Mouse (Mus musculus): ENCODE measurements around the gene Gm44805. TPM values are rescaled to one million over a fixed set of nuclear protein-coding genes. Genes with fewer than 3 reads are reported as not detected.

Gene Gm44805
- polyA plus RNA-seq, 1 experiment from 2014 or later, result not detected

- no peak for ATAC-seq
- no peaks in the 10 kb centered on the region for H3K27me3 ChIP-seq
- ChIA-PET CTCF (interaction anchor here (1.6 to 1.7 kb wide), 2 partner anchors 10 to 44 kb away, joined by 5 read pairs; no protein-coding TSS in a partner anchor), POLR2A (no interaction called here)
- no peak for DNase-seq (ENCODE audit: low read depth, low spot score)
- in situ Hi-C loops (cut with MboI; ENCODE audit: low pct_unique_long_range_greater_than_20kb), result no loop called here
- no peak for TF ChIP-seq CTCF (IDR thresholded peaks at IDR 0.05)
Observed at GRCm38 (mm10) chr7:19633855-19634254, 47.4 kb downstream of the Gm44805 start.

- TF ChIP-seq CTCF (IDR thresholded peaks at IDR 0.05), result no peak
- ChIA-PET CTCF (no interaction called here), POLR2A (no interaction called here)
- no peaks in the 10 kb centered on the region for H3K27me3 ChIP-seq
- ATAC-seq (no peak), DNase-seq (ENCODE audit: low read depth, low spot score) (no peak)
- in situ Hi-C loops (cut with MboI; ENCODE audit: low pct_unique_long_range_greater_than_20kb), result no loop called here
Observed at GRCm38 (mm10) chr7:19633197-19633596, 48.0 kb downstream of the Gm44805 start.

GRCm38 (mm10) chr7:19632720-19633119 lies 48.5 kb downstream of the Gm44805 start:
- in situ Hi-C loops (cut with MboI; ENCODE audit: low pct_unique_long_range_greater_than_20kb), result no loop called here
- DNase-seq (ENCODE audit: low read depth, low spot score) (no peak), ATAC-seq (no peak)
- no peak for TF ChIP-seq CTCF (IDR thresholded peaks at IDR 0.05)
- POLR2A ChIA-PET, result no interaction called here
- no peaks in the 10 kb centered on the region for H3K27me3 ChIP-seq
- CTCF ChIA-PET, result no interaction called here

GRCm38 (mm10) chr7:19632275-19632674 lies 48.9 kb downstream of the Gm44805 start:
- no peaks in the 10 kb centered on the region for H3K27me3 ChIP-seq
- no peak for ATAC-seq
- no peak for TF ChIP-seq CTCF (IDR thresholded peaks at IDR 0.05)
- in situ Hi-C loops (cut with MboI; ENCODE audit: low pct_unique_long_range_greater_than_20kb), result no loop called here
- CTCF ChIA-PET, result no interaction called here
- POLR2A ChIA-PET, result no interaction called here
- no peak for DNase-seq (ENCODE audit: low read depth, low spot score)

- H3K27me3 ChIP-seq, result no peaks in the 10 kb centered on the region
- in situ Hi-C loops (cut with MboI; ENCODE audit: low pct_unique_long_range_greater_than_20kb), result no loop called here
- DNase-seq (ENCODE audit: low read depth, low spot score) (peak; percentile 53), ATAC-seq (peak; percentile 45)
- no peak for TF ChIP-seq CTCF (IDR thresholded peaks at IDR 0.05)
- CTCF ChIA-PET, result no interaction called here
- POLR2A ChIA-PET, result interaction anchor here (1.0 to 1.3 kb wide), 3 partner anchors 13 to 35 kb away, joined by 3 read pairs; partner anchors contain the start of gene Clptm1
Observed at GRCm38 (mm10) chr7:19629361-19629734, 51.9 kb downstream of the Gm44805 start, which contains the start of gene Relb. Gene Relb (minus strand): TSS chr7:19629438.

GRCm38 (mm10) chr7:19628536-19629360 lies 52.5 kb downstream of the Gm44805 start:
- TF ChIP-seq CTCF (IDR thresholded peaks at IDR 0.05), result no peak
- ATAC-seq (peak; percentile 91), DNase-seq (ENCODE audit: low read depth, low spot score) (peak; percentile 96)
- in situ Hi-C loops (cut with MboI; ENCODE audit: low pct_unique_long_range_greater_than_20kb), result no loop called here
- CTCF ChIA-PET, result no interaction called here
- POLR2A ChIA-PET, result interaction anchor here (1.3 kb wide), 2 partner anchors 13 to 35 kb away, joined by 3 read pairs; partner anchors contain the start of gene Clptm1
- H3K27me3 ChIP-seq, result no peaks in the 10 kb centered on the region

- ATAC-seq, result no peak
- no peak for TF ChIP-seq CTCF (IDR thresholded peaks at IDR 0.05)
Observed at GRCm38 (mm10) chr7:19628192-19628535, 53.1 kb downstream of the Gm44805 start.

GRCm38 (mm10) chr7:19627721-19628120 lies 53.5 kb downstream of the Gm44805 start:
- no peak for DNase-seq (ENCODE audit: low read depth, low spot score)
- no peaks in the 10 kb centered on the region for H3K27me3 ChIP-seq
- TF ChIP-seq CTCF (IDR thresholded peaks at IDR 0.05), result no peak
- in situ Hi-C loops (cut with MboI; ENCODE audit: low pct_unique_long_range_greater_than_20kb), result no loop called here
- CTCF ChIA-PET, result no interaction called here
- ATAC-seq, result no peak
- POLR2A ChIA-PET, result no interaction called here

More at GRCm38 (mm10) chr7:19628192-19628535, 53.1 kb downstream of the Gm44805 start:
- in situ Hi-C loops (cut with MboI; ENCODE audit: low pct_unique_long_range_greater_than_20kb), result no loop called here
- no peak for DNase-seq (ENCODE audit: low read depth, low spot score)
- H3K27me3 ChIP-seq, result no peaks in the 10 kb centered on the region
- ChIA-PET CTCF (no interaction called here), POLR2A (no interaction called here)

- CTCF ChIA-PET, result interaction anchor here (0.9 to 2.1 kb wide), 2 partner anchors 11 to 35 kb away, joined by 4 to 7 read pairs; no protein-coding TSS in a partner anchor
- no peak for TF ChIP-seq CTCF (IDR thresholded peaks at IDR 0.05)
- DNase-seq (ENCODE audit: low read depth, low spot score) (no peak), ATAC-seq (no peak)
- POLR2A ChIA-PET, result no interaction called here
- in situ Hi-C loops (cut with MboI; ENCODE audit: low pct_unique_long_range_greater_than_20kb), result no loop called here
- H3K27me3 ChIP-seq, result no peaks in the 10 kb centered on the region
Observed at GRCm38 (mm10) chr7:19623433-19623832, 57.8 kb downstream of the Gm44805 start.

GRCm38 (mm10) chr7:19622241-19622640 lies 59.0 kb downstream of the Gm44805 start:
- in situ Hi-C loops (cut with MboI; ENCODE audit: low pct_unique_long_range_greater_than_20kb), result no loop called here
- ChIA-PET CTCF (interaction anchor here (1.3 kb wide), 1 partner anchor 217 kb away, joined by 3 read pairs; no protein-coding TSS in a partner anchor), POLR2A (no interaction called here)
- H3K27me3 ChIP-seq, result no peaks in the 10 kb centered on the region
- no peak for TF ChIP-seq CTCF (IDR thresholded peaks at IDR 0.05)
- ATAC-seq, result no peak
- DNase-seq (ENCODE audit: low read depth, low spot score), result no peak

Other genes with a start within 250 kb of the Gm44805 start
- gene Mark4, start 222.6 kb downstream of the Gm44805 start, polyA plus RNA-seq (2021), result 34.8 TPM
- not detected for gene Exoc3l2, start 218.1 kb downstream of the Gm44805 start, polyA plus RNA-seq (2021)
- 9.8 TPM for gene Bloc1s3, start 173.1 kb downstream of the Gm44805 start, polyA plus RNA-seq (2021)
- 36.5 TPM for gene Trappc6a, start 173.0 kb downstream of the Gm44805 start, polyA plus RNA-seq (2021)
- gene Nkpd1, start 163.6 kb downstream of the Gm44805 start, polyA plus RNA-seq (2021), result 0.15 TPM
- 65.5 TPM for gene Ppp1r37, start 118.3 kb downstream of the Gm44805 start, polyA plus RNA-seq (2021)
- gene Zfp296, start 104.1 kb downstream of the Gm44805 start, polyA plus RNA-seq (2021), result 0.23 TPM
- gene Gemin7, start 103.8 kb downstream of the Gm44805 start, polyA plus RNA-seq (2021), result 89.6 TPM
- gene Clasrp, start 76.9 kb downstream of the Gm44805 start, polyA plus RNA-seq (2021), result 50.7 TPM
- gene Relb, start 52.0 kb downstream of the Gm44805 start, polyA plus RNA-seq (2021), result 24.5 TPM
- 154 TPM for gene Clptm1, start 16.4 kb downstream of the Gm44805 start, polyA plus RNA-seq (2021)
- gene Apoc2, start 3.5 kb downstream of the Gm44805 start, polyA plus RNA-seq (2021), result not detected
- 0.09 TPM for gene Apoc4, start 56 bp upstream of the Gm44805 start, polyA plus RNA-seq (2021)
- gene Apoc1, start 11.2 kb upstream of the Gm44805 start, polyA plus RNA-seq (2021), result 1.6 TPM
- gene Apoe, start 17.8 kb upstream of the Gm44805 start, polyA plus RNA-seq (2021), result 6.0 TPM
- gene Tomm40, start 34.0 kb upstream of the Gm44805 start, polyA plus RNA-seq (2021), result 142 TPM
- gene Nectin2, start 69.1 kb upstream of the Gm44805 start, polyA plus RNA-seq (2021), result 168 TPM
- 70.3 TPM for gene Bcam, start 89.6 kb upstream of the Gm44805 start, polyA plus RNA-seq (2021)
- 0.15 TPM for gene Cblc, start 115.4 kb upstream of the Gm44805 start, polyA plus RNA-seq (2021)
- gene Bcl3, start 141.3 kb upstream of the Gm44805 start, polyA plus RNA-seq (2021), result 70.5 TPM
- 0.10 TPM for gene Gm19345, start 170.6 kb upstream of the Gm44805 start, polyA plus RNA-seq (2021)
- gene Ceacam16, start 179.9 kb upstream of the Gm44805 start, polyA plus RNA-seq (2021), result not detected
- 0.21 TPM for gene Ceacam19, start 206.5 kb upstream of the Gm44805 start, polyA plus RNA-seq (2021)
- 38.0 TPM for gene Pvr, start 239.7 kb upstream of the Gm44805 start, polyA plus RNA-seq (2021)

Measured in Patski (cell line).